Mouse (Mus musculus): ENCODE measurements around the gene Arhgef28. TPM values are rescaled to one million over a fixed set of nuclear protein-coding genes. Genes with fewer than 3 reads are reported as not detected.
A peak's percentile ranks its signal among the peaks of the same experiment; 100 is the strongest.

Gene Arhgef28
- polyA plus RNA-seq, 1 experiment from 2014 or later: 10.3 TPM

GRCm38 (mm10) chr13:97876450-97876849 is 329.8 kb downstream of the Arhgef28 start:
- H3K27ac ChIP-seq (ENCODE audit: low read length): no peak overlapping the region
- H3K36me3 ChIP-seq (ENCODE audit: control insufficient read depth, insufficient read depth): no peaks in the 10 kb centered on the region
- ATAC-seq (replicated peaks; ENCODE audit: extremely low read depth, insufficient read depth, low FRiP score): no peak
- H3K4me3 ChIP-seq (ENCODE audit: low read length): no peak overlapping the region
- WGBS: 75% methylated on average over 4 of the region's 4 CpGs
- no peaks in the 10 kb centered on the region for H3K9me3 ChIP-seq (replicated peaks; ENCODE audit: control insufficient read depth, low read length)
- H3K27me3 ChIP-seq (ENCODE audit: control insufficient read depth, insufficient read depth, low read length): no peaks in the 10 kb centered on the region
- H3K9ac ChIP-seq (ENCODE audit: low read length): no peak overlapping the region
- no peaks in the 10 kb centered on the region for H3K4me1 ChIP-seq (ENCODE audit: control insufficient read depth, insufficient read depth, low read length)
- no peak overlapping the region for H3K4me2 ChIP-seq (ENCODE audit: low read depth, low read length)

- Histone ChIP-seq H3K4me2 (ENCODE audit: low read depth, low read length) (no peak overlapping the region), H3K36me3 (ENCODE audit: control insufficient read depth, insufficient read depth) (no peaks in the 10 kb centered on the region), H3K9ac (ENCODE audit: low read length) (no peak overlapping the region), H3K4me3 (ENCODE audit: low read length) (no peak overlapping the region), H3K4me1 (ENCODE audit: control insufficient read depth, insufficient read depth, low read length) (no peaks in the 10 kb centered on the region), H3K27ac (ENCODE audit: low read length) (no peak overlapping the region), H3K27me3 (ENCODE audit: control insufficient read depth, insufficient read depth, low read length) (no peaks in the 10 kb centered on the region), H3K9me3 (replicated peaks; ENCODE audit: control insufficient read depth, low read length) (no peaks in the 10 kb centered on the region)
- 66% methylated on average over 6 of the region's 6 CpGs for WGBS
- no peak for ATAC-seq (replicated peaks; ENCODE audit: extremely low read depth, insufficient read depth, low FRiP score)
These were observed 330.2 kb downstream of the Arhgef28 start for GRCm38 (mm10) chr13:97876031-97876430.

- H3K9me3 ChIP-seq (replicated peaks; ENCODE audit: control insufficient read depth, low read length): no peaks in the 10 kb centered on the region
- H3K27me3 ChIP-seq (ENCODE audit: control insufficient read depth, insufficient read depth, low read length): no peaks in the 10 kb centered on the region
- WGBS: 79% methylated on average over 12 of the region's 12 CpGs
- H3K4me3 ChIP-seq (ENCODE audit: low read length): no peak overlapping the region
- H3K9ac ChIP-seq (ENCODE audit: low read length): no peak overlapping the region
- no peaks in the 10 kb centered on the region for H3K4me1 ChIP-seq (ENCODE audit: control insufficient read depth, insufficient read depth, low read length)
- no peak overlapping the region for H3K27ac ChIP-seq (ENCODE audit: low read length)
- H3K36me3 ChIP-seq (ENCODE audit: control insufficient read depth, insufficient read depth): no peaks in the 10 kb centered on the region
- ATAC-seq (replicated peaks; ENCODE audit: extremely low read depth, insufficient read depth, low FRiP score): no peak
- no peak overlapping the region for H3K4me2 ChIP-seq (ENCODE audit: low read depth, low read length)
These were observed 336.8 kb downstream of the Arhgef28 start for GRCm38 (mm10) chr13:97869428-97869827.

- no peak overlapping the region for H3K4me2 ChIP-seq (ENCODE audit: low read depth, low read length)
- no peaks in the 10 kb centered on the region for H3K36me3 ChIP-seq (ENCODE audit: control insufficient read depth, insufficient read depth)
- peak overlapping the region; percentile 34 for H3K27ac ChIP-seq (ENCODE audit: low read length)
- WGBS: 63% methylated on average over 13 of the region's 13 CpGs
- no peak overlapping the region for H3K9ac ChIP-seq (ENCODE audit: low read length)
- no peaks in the 10 kb centered on the region for H3K9me3 ChIP-seq (replicated peaks; ENCODE audit: control insufficient read depth, low read length)
- H3K4me3 ChIP-seq (ENCODE audit: low read length): no peak overlapping the region
- no peak for ATAC-seq (replicated peaks; ENCODE audit: extremely low read depth, insufficient read depth, low FRiP score)
- no peaks in the 10 kb centered on the region for H3K27me3 ChIP-seq (ENCODE audit: control insufficient read depth, insufficient read depth, low read length)
- H3K4me1 ChIP-seq (ENCODE audit: control insufficient read depth, insufficient read depth, low read length): no peaks in the 10 kb centered on the region
These were observed 338.8 kb downstream of the Arhgef28 start for GRCm38 (mm10) chr13:97867322-97867962.

GRCm38 (mm10) chr13:97859071-97859470 is 347.2 kb downstream of the Arhgef28 start:
- Histone ChIP-seq H3K4me2 (ENCODE audit: low read depth, low read length) (no peak overlapping the region), H3K27ac (ENCODE audit: low read length) (no peak overlapping the region), H3K4me3 (ENCODE audit: low read length) (no peak overlapping the region), H3K27me3 (ENCODE audit: control insufficient read depth, insufficient read depth, low read length) (no peaks in the 10 kb centered on the region), H3K9me3 (replicated peaks; ENCODE audit: control insufficient read depth, low read length) (no peaks in the 10 kb centered on the region), H3K9ac (ENCODE audit: low read length) (no peak overlapping the region), H3K4me1 (ENCODE audit: control insufficient read depth, insufficient read depth, low read length) (peaks cover 11% of the 10 kb centered on the region), H3K36me3 (ENCODE audit: control insufficient read depth, insufficient read depth) (no peaks in the 10 kb centered on the region)
- 70% methylated on average over 3 of the region's 3 CpGs for WGBS
- ATAC-seq (replicated peaks; ENCODE audit: extremely low read depth, insufficient read depth, low FRiP score): no peak

GRCm38 (mm10) chr13:97857860-97858259 is 348.4 kb downstream of the Arhgef28 start:
- H3K36me3 ChIP-seq (ENCODE audit: control insufficient read depth, insufficient read depth): no peaks in the 10 kb centered on the region
- H3K27me3 ChIP-seq (ENCODE audit: control insufficient read depth, insufficient read depth, low read length): no peaks in the 10 kb centered on the region
- peak overlapping the region; percentile 12; the same call in 1 of the 2 replicates for H3K4me2 ChIP-seq (ENCODE audit: low read depth, low read length)
- 46% methylated on average over 6 of the region's 6 CpGs for WGBS
- H3K9ac ChIP-seq (ENCODE audit: low read length): no peak overlapping the region
- H3K4me1 ChIP-seq (ENCODE audit: control insufficient read depth, insufficient read depth, low read length): peaks cover 17% of the 10 kb centered on the region
- H3K27ac ChIP-seq (ENCODE audit: low read length): peak overlapping the region; percentile 4; the same call in 1 of the 2 replicates
- no peaks in the 10 kb centered on the region for H3K9me3 ChIP-seq (replicated peaks; ENCODE audit: control insufficient read depth, low read length)
- no peak overlapping the region for H3K4me3 ChIP-seq (ENCODE audit: low read length)
- ATAC-seq (replicated peaks; ENCODE audit: extremely low read depth, insufficient read depth, low FRiP score): 0 out of 2 replicates have a peak, but pooled peaks have one; percentile 20

- no peak overlapping the region for H3K4me3 ChIP-seq (ENCODE audit: low read length)
- no peak overlapping the region for H3K4me2 ChIP-seq (ENCODE audit: low read depth, low read length)
- ATAC-seq (replicated peaks; ENCODE audit: extremely low read depth, insufficient read depth, low FRiP score): peak; percentile 55
- H3K9me3 ChIP-seq (replicated peaks; ENCODE audit: control insufficient read depth, low read length): no peaks in the 10 kb centered on the region
- H3K27ac ChIP-seq (ENCODE audit: low read length): peak overlapping the region; percentile 17; the same call in 1 of the 2 replicates
- WGBS: 34% methylated on average over 8 of the region's 8 CpGs
- H3K9ac ChIP-seq (ENCODE audit: low read length): no peak overlapping the region
- no peaks in the 10 kb centered on the region for H3K36me3 ChIP-seq (ENCODE audit: control insufficient read depth, insufficient read depth)
- H3K27me3 ChIP-seq (ENCODE audit: control insufficient read depth, insufficient read depth, low read length): no peaks in the 10 kb centered on the region
- peaks cover 17% of the 10 kb centered on the region for H3K4me1 ChIP-seq (ENCODE audit: control insufficient read depth, insufficient read depth, low read length)
These were observed 352.8 kb downstream of the Arhgef28 start for GRCm38 (mm10) chr13:97853356-97853968.

Other genes with a start within 250 kb of the Arhgef28 start
- 15.7 and 17.2 TPM in 2 replicates for gene Utp15, start 56.6 kb upstream of the Arhgef28 start, polyA plus RNA-seq (2015; fragmentation: Nextera tagmentation; extraction: Ambion mirVana)
- gene Ankra2, start 56.6 kb upstream of the Arhgef28 start, polyA plus RNA-seq (2015; fragmentation: Nextera tagmentation; extraction: Ambion mirVana): 15.0 and 16.1 TPM in 2 replicates
- not detected in 2 replicates for gene Gm21976, start 73.4 kb upstream of the Arhgef28 start, polyA plus RNA-seq (2015; fragmentation: Nextera tagmentation; extraction: Ambion mirVana)
- gene Btf3, start 110.6 kb upstream of the Arhgef28 start, polyA plus RNA-seq (2015; fragmentation: Nextera tagmentation; extraction: Ambion mirVana): 361 and 369 TPM in 2 replicates
- gene Foxd1, start 147.8 kb upstream of the Arhgef28 start, polyA plus RNA-seq (2015; fragmentation: Nextera tagmentation; extraction: Ambion mirVana): not detected in 2 replicates

Measured in heart, embryonic 16.5 days (tissue).